ENCODE assay signal across 8 mouse cellular contexts in genomic region chr14:61056445-61056844, GRCm38 (mm10). TPM values are rescaled to one million over a fixed set of nuclear protein-coding genes. Genes with fewer than 3 reads are reported as not detected.
DNase-seq lines count a peak whose midpoint lies in the region; ATAC-seq and TF ChIP-seq lines count a peak whose summit lies in the region.

No protein-coding gene starts in this region.

- TF ChIP-seq POLR2A in olfactory bulb, adult 2 months (IDR thresholded peaks at IDR 0.05; ENCODE audit: insufficient read depth, low read depth, low read length): no peak

- H3K9me3 ChIP-seq in heart, embryonic 16.5 days (replicated peaks; ENCODE audit: control insufficient read depth, low read length): peaks cover 6% of the 10 kb centered on the region; the same call in 1 of the 2 replicates
- 0 out of 2 replicates have a peak, but pooled peaks cover 4% of the 10 kb centered on the region for H3K9me3 ChIP-seq in intestine, embryonic 14.5 days (ENCODE audit: control insufficient read depth, low read length)

- peak overlapping the region; percentile 32 for H3K9ac ChIP-seq in heart, embryonic 16.5 days (ENCODE audit: low read length)
- H3K9ac ChIP-seq in intestine, embryonic 14.5 days (ENCODE audit: low read length): no peak overlapping the region

- H3K27ac ChIP-seq in heart, embryonic 16.5 days (ENCODE audit: low read length): no peak overlapping the region
- no peak overlapping the region for H3K27ac ChIP-seq in intestine, embryonic 14.5 days (ENCODE audit: low read depth)
- no peak overlapping the region for H3K27ac ChIP-seq in olfactory bulb, adult 2 months (ENCODE audit: insufficient read depth, low read depth, low read length)

- no peak for ATAC-seq in heart, embryonic 16.5 days (replicated peaks; ENCODE audit: extremely low read depth, insufficient read depth, low FRiP score)
- ATAC-seq in intestine, embryonic 14.5 days (replicated peaks; ENCODE audit: low FRiP score, low TSS enrichment, low read depth): 0 out of 2 replicates have a peak, but pooled peaks have one; percentile 9

- peak overlapping the region; percentile 69 for H3K4me2 ChIP-seq in heart, embryonic 16.5 days (ENCODE audit: low read depth, low read length)
- H3K4me2 ChIP-seq in intestine, embryonic 14.5 days (ENCODE audit: low read length): peak overlapping the region; percentile 48

- DNase-seq in heart, adult 8-10 months (ENCODE audit: low spot score): no peak
- DNase-seq in embryo, embryonic 10 days (ENCODE audit: low spot score): peak; percentile 68
- no peak for DNase-seq in intestine, embryonic 14.5 days (ENCODE audit: low spot score)
- DNase-seq in ovary, postnatal 14 days (ENCODE audit: low spot score): no peak
- DNase-seq in kidney, adult 18-20 months: no peak
- DNase-seq in right cerebral cortex, postnatal 36 days (ENCODE audit: low spot score in 2 of 2): no peak

- H3K4me1 ChIP-seq in heart, embryonic 16.5 days (ENCODE audit: control insufficient read depth, insufficient read depth, low read length): peaks cover 7% of the 10 kb centered on the region
- H3K4me1 ChIP-seq in intestine, embryonic 14.5 days (replicated peaks; ENCODE audit: control insufficient read depth, insufficient read depth, low read length): peaks cover 15% of the 10 kb centered on the region; the same call in 1 of the 2 replicates
- peaks cover 7% of the 10 kb centered on the region for H3K4me1 ChIP-seq in olfactory bulb, adult 2 months (ENCODE audit: control insufficient read depth, insufficient read depth, low read length)

- H3K36me3 ChIP-seq in heart, embryonic 16.5 days (ENCODE audit: control insufficient read depth, insufficient read depth): no peaks in the 10 kb centered on the region
- no peaks in the 10 kb centered on the region for H3K36me3 ChIP-seq in intestine, embryonic 14.5 days (ENCODE audit: control insufficient read depth, insufficient read depth, low read length)

- peak overlapping the region; percentile 42 for H3K4me3 ChIP-seq in heart, embryonic 16.5 days (ENCODE audit: low read length)
- peak overlapping the region; percentile 20 for H3K4me3 ChIP-seq in intestine, embryonic 14.5 days (ENCODE audit: low read depth, low read length)
- peak overlapping the region; percentile 2 for H3K4me3 ChIP-seq in olfactory bulb, adult 2 months (ENCODE audit: insufficient read depth, low read depth, low read length)

- H3K27me3 ChIP-seq in heart, embryonic 16.5 days (ENCODE audit: control insufficient read depth, insufficient read depth, low read length): no peaks in the 10 kb centered on the region
- 0 out of 2 replicates have a peak, but pooled peaks cover 3% of the 10 kb centered on the region for H3K27me3 ChIP-seq in intestine, embryonic 14.5 days (replicated peaks; ENCODE audit: control insufficient read depth, insufficient read depth, low read length)

- TF ChIP-seq CTCF in olfactory bulb, adult 2 months (IDR thresholded peaks at IDR 0.05; ENCODE audit: insufficient read depth, low read depth, low read length): no peak

- 1% methylated on average over 16 of the region's 16 CpGs for WGBS in heart, embryonic 16.5 days
- under 1% methylated on average over 16 of the region's 16 CpGs for WGBS in intestine, embryonic 14.5 days
- 4% methylated on average over 16 of the region's 16 CpGs for WGBS in olfactory bulb, adult 2 months

RNA-seq across cellular contexts. Expression of gene Tnfrsf19, which starts 10.2 kb away (rescaled TPM):
- polyA plus RNA-seq in heart, embryonic 16.5 days (2015; fragmentation: Nextera tagmentation; extraction: Ambion mirVana): 14.7 and 17.7 TPM in 2 replicates
- total RNA-seq in heart, adult 8-10 months (2022): 1 to 10 TPM; 2.5 to 5.3 (median 3.7) TPM
- polyA plus RNA-seq in intestine, embryonic 14.5 days (2014; fragmentation: Nextera tagmentation; extraction: Ambion mirVana): 27.0 and 29.7 TPM in 2 replicates
- polyA plus RNA-seq in olfactory bulb, adult 2 months (2012; ENCODE audit: insufficient read depth, insufficient read length, low replicate concordance, missing spikeins): not detected in 2 replicates
